Mouse (Mus musculus) ovary, postnatal 10 days (tissue): Measurements from ENCODE around the gene Ntsr2.

Experiments
- DNase-seq: peaks from one replicate; pipeline ENCODE4 v3.0.0; 2022; ENCODE audit warnings: low spot score

Ntsr2 gene

DNA sequence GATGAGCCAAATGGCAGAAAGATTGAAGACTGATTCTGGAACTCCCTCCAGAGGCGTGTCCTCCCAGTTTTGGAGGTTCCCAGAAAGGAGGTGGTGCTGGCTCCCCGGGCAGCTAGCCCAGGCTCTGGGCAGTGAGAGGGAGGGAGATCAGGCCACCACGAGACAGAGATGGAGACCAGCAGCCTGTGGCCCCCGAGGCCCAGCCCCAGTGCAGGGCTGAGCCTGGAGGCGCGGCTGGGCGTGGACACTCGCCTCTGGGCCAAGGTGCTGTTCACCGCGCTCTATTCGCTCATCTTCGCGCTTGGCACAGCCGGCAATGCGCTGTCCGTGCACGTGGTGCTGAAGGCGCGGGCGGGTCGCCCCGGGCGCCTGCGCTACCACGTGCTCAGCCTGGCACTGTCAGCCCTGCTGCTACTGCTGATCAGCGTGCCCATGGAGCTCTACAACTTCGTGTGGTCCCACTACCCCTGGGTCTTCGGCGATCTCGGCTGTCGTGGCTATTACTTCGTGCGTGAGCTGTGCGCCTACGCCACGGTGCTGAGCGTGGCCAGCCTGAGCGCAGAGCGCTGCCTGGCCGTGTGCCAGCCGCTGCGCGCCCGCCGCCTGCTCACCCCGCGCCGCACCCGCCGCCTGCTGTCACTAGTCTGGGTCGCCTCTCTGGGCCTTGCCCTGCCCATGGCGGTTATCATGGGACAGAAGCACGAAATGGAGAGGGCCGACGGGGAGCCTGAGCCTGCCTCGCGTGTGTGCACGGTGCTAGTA lies at the start of gene Ntsr2:
Gene Ntsr2 (plus strand): TSS at position 51 of the 762 bp plus-strand sequence.
- DNase-seq = peak; percentile 72

DNA sequence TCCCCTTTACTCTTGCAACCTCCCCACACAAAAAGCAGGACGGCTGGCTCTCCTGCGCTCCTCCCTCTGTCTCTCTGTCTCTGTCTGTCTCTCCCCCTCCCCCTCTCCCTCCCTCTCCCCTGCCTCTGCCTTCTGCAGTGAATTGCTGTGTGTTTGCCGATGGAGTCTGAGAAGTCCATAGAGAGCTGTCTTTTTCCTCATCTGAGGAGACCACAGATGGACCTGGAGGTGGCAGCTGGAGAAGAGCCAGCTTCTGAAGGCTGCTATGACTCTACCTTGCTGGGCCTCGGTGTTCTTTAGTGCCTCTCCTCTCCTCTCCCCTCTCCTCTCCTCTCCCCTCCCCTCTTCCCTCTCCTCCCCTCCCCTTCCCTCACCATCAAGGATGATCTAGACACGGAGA lies 47.6 kb upstream of the Ntsr2 start:
- DNase-seq = no peak

DNA sequence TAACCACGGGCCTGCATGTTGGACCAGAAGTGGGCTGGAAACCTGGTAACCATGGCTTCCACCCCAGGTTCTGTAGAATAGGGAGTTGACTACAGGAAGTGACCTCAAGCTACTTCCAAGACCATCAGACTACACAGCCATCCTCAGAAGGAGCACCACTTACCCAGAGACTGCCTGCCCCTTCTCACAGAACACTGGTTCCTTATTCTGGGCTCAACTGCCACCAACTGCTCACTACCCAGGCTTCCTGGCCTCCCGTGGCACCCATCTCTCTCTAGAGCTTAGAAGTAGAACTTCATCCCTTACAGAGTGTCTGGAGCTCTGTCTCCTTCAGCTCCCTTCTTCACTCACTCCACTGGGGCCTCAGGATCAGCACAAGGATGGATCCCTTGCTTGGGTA lies 42.2 kb upstream of the Ntsr2 start, which contains the start of gene Lpin1:
Gene Lpin1 (minus strand): TSS at position 31 of the 400 bp plus-strand sequence.
- no peak for DNase-seq

DNA sequence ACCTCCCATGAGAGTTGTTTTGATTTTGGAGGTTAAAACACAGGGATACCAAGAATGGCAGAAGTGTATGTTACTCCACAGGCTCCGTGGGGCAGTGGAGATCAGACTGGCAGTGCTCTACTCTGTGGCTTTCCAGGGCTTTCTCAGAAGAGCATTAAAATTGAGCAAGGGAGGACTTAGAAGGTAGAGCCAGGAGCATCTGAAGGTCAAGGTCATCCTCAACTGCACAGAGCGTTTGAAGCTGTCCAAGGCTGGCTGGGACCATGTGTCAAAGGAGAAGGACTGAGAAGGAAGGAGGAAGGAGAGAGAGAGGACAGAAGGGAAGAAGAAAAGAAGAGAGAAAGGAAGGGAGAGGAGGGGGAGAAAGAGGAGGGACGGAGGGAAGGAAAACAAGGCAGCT lies 38.6 kb upstream of the Ntsr2 start:
- no peak for DNase-seq

DNA sequence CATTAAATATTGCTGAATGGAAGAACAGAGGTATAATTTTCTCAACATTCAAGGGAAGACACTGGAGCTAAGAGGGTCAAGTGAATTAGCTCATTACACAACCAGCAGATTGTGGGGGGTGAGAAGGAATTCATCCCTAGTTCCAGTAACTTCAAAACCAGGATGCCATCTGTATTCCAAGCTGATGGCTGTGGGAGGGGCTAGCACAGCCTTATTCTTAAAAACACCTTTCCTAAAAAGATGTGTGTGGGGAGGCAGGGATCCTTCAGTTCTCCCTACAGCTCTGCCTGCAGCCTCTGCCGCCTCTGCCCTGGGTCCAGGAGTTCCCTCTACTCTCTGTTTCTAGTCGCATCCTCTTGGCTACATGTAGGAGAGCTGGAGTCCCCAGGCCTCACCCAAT lies 37.4 kb upstream of the Ntsr2 start:
- no peak for DNase-seq

DNA sequence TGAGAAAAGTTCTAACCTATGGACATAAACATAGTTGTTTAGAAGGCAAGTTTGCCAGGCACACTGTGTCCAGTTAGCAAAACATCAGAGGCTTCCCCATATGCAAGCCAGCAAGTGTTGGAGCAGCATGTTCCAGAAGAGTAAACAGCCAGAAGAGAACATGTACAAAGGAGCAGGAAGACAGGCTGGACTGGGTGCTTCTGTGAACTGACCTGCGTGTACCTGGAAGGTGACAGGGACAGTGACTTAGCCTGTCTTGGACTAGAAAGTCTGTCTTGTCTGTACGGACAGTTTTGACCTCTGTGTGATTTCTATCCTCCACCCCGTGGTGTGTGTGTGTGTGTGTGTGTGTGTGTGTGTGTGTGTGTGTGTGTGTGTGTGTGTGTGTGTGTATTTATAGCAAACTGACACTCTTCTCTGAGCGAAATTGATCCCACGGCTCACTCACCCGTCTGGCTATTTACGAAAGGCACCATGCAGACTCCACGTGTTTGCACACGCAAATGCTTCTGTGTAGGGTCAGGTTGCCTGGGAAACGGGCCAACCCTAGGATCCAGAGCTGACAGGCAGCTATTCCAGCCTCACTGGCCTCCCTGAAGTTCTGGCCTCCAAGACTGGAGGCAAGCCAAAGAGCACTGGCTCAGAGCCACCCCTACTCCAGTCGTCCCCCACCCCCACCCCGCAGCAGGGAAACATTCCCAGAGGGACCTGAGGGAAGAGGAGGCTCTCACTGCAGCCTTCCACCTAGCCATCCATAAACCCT lies 34.5 kb upstream of the Ntsr2 start:
- peak; percentile 60 for DNase-seq

DNA sequence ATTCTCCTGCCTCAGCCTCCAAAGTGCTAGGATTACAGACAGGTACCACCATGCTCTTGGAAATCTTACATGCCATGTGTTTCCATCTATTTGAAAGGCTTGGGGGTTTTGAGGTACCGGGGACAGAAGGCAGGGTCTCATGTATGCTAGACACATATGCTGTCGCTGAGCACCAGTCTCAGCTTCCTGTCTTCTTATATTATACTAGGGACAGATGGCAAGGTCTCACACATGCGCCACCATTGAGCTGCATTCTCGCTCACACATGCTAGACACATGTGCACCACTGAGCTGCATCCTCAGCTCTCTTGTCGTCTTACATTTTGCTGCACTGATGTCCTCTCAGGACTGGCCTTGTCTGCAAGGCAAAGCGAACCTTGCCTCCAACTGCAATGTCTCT lies 33.7 kb upstream of the Ntsr2 start:
- DNase-seq = no peak

DNA sequence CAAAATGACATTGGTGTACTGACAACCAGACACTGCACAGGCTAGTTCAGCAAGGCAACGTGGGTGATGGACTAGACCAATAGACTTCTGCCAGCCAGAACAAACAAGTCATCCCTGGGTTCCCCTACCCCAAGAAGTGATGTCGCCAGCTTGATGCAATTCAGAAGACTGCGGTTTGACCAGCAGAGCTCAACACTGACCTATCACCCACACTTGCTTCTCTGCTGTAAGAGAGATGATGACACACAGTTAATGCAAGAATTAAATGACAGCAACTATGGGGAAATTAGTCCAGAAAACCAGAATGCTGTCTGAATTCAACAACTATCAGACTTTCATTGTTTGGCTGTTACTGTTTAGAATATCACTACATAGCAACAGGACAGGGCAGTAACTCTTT lies 33.0 kb upstream of the Ntsr2 start:
- DNase-seq = no peak

DNA sequence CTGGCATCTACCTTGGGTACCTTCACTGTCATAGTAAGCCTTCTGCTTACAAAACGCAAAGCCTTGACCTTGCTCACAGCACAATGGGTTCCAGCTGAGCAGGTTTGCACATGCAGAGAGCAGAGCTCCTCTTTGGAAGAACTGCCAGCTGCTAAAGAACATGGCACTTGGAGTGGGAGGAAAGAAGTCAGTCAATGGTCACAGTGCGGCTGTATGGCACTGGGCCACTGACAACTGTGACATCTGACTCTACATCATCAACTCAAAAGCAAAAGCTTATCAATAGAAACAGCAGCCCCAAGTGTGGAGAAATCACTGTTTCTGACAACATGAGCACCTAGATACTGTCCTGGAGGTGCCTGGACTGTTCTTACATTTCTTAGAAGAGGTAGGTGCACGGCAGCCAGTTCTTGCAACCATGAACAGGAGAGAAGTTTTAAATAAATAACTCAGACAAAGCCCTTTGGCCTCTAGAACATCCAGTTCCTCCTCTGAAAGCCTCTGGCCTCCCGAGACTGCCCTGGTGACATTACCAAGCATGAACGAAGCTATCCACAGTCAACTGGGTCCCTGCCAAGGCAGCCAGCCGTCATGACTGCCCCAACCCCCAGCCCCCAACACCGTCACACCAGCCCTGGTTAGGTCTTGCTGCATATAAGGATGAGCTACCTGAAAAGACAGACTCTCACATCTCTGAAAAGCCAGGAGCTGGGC lies 22.9 kb upstream of the Ntsr2 start:
- no peak for DNase-seq

DNA sequence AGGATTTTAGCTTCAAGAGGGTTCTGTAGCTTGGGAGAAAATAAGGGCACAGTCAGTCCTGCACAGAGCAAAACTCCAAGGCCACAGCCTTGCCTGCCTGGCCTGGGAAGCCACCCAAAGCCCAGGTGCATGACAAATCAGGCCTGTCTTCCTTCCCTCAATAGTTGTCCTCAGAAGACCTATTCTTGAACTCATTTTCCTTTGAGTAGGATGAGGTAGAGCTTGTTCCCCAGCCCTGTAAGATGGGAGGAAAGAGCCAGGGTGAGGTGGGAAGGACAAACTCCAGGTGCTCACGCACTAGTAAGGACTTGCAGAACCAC lies 22.4 kb upstream of the Ntsr2 start:
- no peak for DNase-seq

DNA sequence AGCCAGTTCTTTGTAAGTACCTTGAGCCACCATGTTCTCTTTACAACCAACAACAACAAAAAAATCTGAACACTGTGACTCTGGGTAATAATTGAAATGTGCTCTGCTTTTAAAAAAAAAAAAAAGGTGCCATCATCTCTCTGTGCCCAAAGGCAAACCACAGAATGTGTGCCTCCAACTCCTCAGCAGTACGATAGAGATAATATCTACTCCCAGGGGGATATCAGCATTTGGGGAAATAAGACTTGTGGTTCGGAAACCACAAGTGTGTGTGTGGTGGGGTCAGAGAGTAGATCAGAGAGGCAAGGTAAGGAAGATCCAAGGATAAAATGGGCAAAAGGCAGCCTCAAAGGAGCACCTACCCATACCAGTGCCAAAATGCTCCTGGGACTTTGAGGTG lies 21.8 kb upstream of the Ntsr2 start:
- DNase-seq = no peak

DNA sequence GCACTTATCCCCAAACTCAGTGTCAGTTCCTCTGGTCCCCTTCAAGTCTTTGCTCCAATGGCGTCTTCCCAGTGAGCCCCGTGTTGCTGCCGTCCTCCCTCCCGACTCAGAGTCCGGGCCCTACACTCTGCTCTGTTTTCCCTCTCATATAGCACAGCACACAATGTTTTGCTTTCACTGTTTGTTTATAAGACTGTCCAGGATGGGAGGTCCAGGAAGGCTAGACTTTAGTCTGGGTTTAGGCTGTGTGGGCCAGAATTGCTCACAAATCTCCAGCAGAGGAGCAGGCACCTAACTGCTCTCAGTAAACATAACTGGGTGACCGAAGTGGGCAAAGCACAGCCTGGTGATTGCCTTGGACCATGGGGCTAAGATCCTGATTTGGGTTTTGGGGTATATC lies 19.9 kb upstream of the Ntsr2 start:
- no peak for DNase-seq

DNA sequence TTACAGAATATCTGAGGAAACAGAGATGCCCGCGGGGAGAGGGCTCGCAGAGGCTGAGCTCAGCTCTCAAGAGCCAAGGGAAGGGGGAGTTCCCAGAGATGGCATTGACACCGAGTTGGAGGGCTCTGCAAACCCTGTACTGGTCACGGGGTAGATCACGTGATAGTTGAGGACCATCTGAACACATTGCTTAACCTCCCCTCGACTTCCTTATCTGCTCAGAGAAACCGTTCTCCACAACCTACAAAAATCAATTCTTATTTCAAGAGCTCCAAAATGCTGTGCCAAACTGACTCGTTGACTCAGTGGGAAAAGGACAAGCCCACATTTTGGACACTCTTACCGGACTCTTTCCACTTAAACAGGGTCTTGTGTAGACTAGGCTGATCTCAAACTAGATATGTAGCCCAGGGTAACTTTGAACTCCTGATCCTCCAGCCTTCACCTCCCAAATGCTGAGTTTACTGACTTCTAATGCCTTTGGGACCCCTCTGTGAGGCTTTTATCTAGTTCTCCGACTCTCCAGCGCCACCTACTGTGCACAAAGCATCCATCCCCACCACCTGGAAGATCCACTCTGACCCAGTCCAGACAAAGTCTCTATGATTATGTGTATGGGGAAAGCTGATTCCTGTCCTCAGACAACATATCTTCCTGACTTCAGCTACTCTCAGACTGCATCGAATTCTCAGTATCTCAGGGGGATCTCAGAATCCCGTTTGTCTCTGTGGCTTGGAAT lies 18.9 kb upstream of the Ntsr2 start:
- DNase-seq = no peak

DNA sequence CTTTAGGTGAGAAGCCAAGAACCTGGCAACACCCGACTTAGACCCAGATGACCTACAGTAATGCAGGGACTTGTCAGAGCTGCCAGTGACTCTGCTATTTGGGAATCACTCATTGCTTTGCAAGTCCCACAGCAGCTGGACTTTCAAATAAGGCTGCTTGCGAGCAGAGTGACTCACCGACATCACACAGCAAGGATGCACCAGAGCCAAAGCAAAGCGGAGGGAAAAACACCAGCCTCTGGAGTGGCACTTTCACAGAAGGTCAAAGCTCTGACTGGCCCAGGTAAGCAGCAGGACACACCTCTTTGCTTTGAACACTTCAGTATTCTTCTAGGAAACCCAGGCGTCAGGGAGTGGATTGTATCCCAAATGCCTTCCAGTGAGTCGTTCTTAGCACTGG lies 17.4 kb upstream of the Ntsr2 start:
- DNase-seq = no peak

DNA sequence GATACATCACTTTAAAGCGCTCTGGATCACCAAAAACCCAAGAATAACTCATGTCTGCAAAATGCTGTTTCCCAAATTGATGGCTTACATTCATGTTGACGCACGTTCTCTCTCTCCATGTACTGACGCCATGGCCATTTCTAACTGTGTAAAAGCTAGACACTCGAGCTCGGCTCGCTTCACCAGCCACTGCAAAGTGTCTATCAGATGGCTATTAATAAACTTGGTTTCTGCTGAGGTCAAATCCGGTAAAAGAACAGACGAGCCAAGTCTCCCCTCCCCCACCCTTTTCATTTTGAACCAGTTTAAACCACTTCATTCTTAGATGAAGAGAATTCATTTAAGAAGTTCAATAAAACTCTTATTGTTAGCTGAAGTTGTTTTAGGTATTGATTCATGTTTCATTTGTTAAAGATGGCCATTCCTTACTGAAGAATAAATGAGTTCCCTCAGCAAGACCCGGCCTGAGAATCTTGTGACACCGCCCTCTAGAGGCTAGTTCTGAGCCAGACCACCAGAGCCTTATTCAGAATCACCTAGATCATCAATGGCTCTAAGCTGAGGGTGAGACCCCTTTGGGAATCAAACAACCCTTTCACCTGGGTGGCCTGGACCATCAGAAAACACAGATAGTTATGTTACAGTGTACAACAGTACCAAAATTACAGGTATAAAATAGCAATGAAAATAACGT lies 14.0 kb upstream of the Ntsr2 start:
- no peak for DNase-seq

DNA sequence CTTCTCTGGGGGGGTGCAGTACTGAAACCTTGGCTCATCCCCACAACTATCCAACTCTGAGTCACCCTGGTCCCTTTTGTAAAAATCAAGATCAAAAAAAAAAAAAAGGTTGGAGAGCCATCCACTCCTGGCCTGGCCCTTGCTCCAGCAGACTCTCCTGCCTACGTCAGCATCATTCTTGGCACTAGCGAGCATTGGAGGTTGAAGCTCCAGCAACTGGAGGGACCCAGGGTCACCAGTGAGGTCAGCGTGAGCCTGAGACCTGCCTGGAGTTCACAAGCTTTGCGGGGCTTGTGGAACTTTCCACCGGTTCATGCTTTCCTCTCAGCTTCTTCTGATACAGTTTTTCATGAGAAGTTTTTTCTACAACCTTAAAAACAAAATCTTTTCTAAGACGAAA lies 13.1 kb upstream of the Ntsr2 start:
- DNase-seq = no peak

DNA sequence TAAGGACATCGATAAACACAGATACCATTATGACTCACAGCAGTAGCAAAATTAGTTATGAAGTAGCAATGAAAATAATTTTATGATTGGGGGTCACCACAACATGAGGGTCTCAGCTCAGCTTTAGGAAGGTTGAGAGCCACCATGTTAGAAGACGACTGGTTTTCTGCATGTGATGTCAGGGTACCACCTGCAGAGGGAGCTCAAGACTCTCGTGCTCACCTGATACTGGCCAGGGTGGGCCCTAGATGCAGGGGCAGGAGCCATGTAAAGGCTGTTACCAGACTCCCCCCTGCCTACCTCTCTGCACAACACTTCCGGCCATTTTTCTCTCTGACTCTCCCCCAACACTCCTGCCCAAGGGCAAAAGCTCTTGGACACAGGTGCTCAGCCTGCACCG lies 11.2 kb upstream of the Ntsr2 start:
- DNase-seq = no peak

DNA sequence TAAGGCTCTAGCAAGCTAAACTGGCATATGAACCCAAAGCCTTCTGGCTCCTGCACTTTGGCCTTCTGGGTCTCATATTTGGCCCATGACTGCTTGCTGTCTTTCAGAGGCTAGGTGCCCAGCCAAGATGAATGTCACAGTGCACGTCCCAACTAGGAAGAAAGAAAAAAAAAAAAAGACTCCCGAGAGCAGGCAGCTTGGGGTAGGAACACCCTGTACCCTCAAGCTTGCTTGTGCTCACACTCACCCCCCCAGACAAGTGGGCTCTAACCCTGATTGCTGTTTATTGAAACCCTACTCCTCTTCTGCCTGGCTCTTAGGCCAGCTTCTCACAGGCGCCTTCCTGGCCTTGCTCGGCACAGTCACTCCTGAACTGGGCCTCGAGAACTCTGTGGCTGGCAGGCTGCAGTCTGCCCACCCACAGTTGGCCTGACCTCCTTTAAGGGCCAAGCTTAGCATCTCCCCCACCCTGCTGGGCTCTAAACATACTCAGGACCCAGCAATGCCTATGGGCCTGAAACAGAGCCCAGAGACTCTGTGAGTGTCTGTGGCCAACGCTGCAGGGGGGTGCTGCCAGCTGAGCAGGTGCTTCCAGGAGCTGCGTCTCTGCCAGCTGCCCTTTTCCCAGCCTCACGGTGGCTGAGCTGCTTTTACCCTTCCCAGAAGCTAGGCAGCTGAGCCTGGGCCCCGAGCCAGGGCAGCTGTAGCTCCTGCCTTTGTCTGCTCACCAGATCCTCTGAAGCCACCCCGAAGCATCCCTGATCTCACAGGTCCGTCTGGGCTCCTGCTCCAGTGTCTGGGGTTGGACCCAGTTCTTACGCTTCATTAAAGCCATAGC lies 9.5 kb upstream of the Ntsr2 start:
- no peak for DNase-seq

DNA sequence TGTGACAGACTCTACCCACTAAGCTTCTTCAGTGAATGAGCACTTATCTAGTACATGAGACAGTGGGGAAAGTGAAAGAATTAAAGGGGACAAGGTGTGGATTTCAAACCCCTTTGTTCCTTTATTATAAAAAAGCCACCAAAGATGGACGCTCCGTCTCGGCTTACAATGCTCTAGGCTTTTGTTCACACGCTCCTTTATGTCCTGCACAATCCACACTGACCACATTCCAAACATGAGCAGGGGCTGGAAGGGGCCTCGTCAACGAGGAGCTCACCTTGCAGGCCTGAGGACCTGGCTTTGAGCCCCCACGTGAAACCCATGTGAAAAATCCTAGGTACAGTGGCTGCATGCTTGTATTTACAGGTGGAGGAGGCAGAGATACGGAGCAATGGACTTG lies 8.5 kb upstream of the Ntsr2 start:
- no peak for DNase-seq

DNA sequence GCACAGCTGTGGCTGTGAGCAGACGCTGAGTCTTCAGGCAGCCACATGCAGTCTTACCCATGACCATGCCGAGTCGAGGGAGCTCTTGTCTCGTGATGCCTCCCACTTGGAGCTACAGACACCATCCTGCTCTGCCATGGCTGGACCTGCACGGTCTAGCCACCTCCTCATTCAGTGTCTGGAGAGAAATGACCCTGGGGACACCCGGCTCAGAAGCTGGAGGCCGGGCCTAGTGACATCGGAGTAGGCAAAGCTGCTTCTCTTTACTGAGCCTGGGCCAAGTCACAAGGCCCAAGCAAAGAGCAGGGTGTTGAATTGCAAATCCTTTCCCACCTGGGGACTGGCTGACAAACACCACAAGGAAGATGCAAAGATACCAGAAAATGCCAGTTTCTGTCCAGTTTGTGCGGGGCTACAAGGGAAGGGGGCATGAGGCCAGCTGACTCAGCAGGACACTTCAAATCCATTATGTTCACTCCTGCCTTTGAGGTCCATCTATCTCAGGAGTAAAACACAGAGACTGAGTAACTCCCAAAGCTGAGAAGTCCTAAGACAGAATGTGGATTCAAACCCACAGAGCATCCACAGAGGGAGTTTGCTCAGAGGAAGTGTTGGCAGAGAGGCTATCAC lies 6.3 kb upstream of the Ntsr2 start:
- DNase-seq = no peak
